Mouse (Mus musculus) limb, embryonic 13.5 days (tissue): ENCODE results near the gene Tnip3. TPM values are rescaled to one million over a fixed set of nuclear protein-coding genes. Genes with fewer than 3 reads are reported as not detected.

Experiments
- ATAC-seq: fragments of 200-750 bp; cut with Nextera tagmentation; 2 replicates; pipeline ENCODE4 v1.8.0; 2017; ENCODE audit warnings: low read depth, moderate number of reproducible peaks, moderate TSS enrichment; ENCODE audit not compliant: low FRiP score
- H3K27ac ChIP-seq: fragments of 300-500 bp; sonication (generic); 2 replicates; pipeline ENCODE4 v1.5.1; 2015; ENCODE audit warnings: inconsistent platforms, mild to moderate bottlenecking, moderate library complexity
- H3K27me3 ChIP-seq: fragments of 300-500 bp; sonication (generic); 2 replicates; pipeline ENCODE4 v1.6.1; 2015; ENCODE audit warnings: mild to moderate bottlenecking, inconsistent platforms
- H3K36me3 ChIP-seq: fragments of 300-500 bp; sonication (generic); 2 replicates; pipeline ENCODE4 v1.6.1; 2015; ENCODE audit warnings: inconsistent platforms, mild to moderate bottlenecking, moderate library complexity
- H3K4me1 ChIP-seq: fragments of 300-500 bp; sonication (generic); 2 replicates; pipeline ENCODE4 v1.6.1; 2015; ENCODE audit warnings: inconsistent platforms
- H3K4me2 ChIP-seq: fragments of 300-500 bp; sonication (generic); replicated peaks from 2 replicates; pipeline ENCODE4 v1.6.1; 2015; ENCODE audit warnings: inconsistent platforms, mild to moderate bottlenecking, moderate library complexity
- H3K4me3 ChIP-seq: fragments of 300-500 bp; sonication (generic); 2 replicates; pipeline ENCODE4 v1.5.1; 2015; ENCODE audit warnings: moderate library complexity, mild to moderate bottlenecking, inconsistent platforms
- H3K9ac ChIP-seq: fragments of 300-500 bp; sonication (generic); 2 replicates; pipeline ENCODE4 v1.6.1; 2015; ENCODE audit warnings: mild to moderate bottlenecking, inconsistent platforms
- H3K9me3 ChIP-seq: fragments of 300-500 bp; sonication (generic); 2 replicates; pipeline ENCODE4 v1.6.1; 2016; ENCODE audit warnings: inconsistent platforms
- WGBS: fragments of 180-500 bp; shearing (Covaris S2); methylation state at CpG from one replicate; pipeline ENCODE4 v1.1.7; 2015; 5-methylcytosine and 5-hydroxymethylcytosine counted together
- polyA plus RNA-seq: library from polyadenylated mRNA; unstranded; fragments of >200 nt; fragmentation: Nextera tagmentation; extraction: Ambion mirVana; gene quantifications from 2 replicates; pipeline ENCODE4 v1.2.1, GENCODE M21; 2015

Tnip3 gene
- polyA plus RNA-seq, 1 experiment from 2014 or later = 0.11 TPM

- H3K36me3 ChIP-seq = no peaks in the 10 kb centered on the region
- H3K9ac ChIP-seq = no peak overlapping the region
- no peak for ATAC-seq
- WGBS = 47% methylated on average over 2 of the region's 2 CpGs
- no peak overlapping the region for H3K27ac ChIP-seq
- no peak overlapping the region for H3K4me2 ChIP-seq
- H3K9me3 ChIP-seq = no peaks in the 10 kb centered on the region
- H3K4me1 ChIP-seq = peaks cover 25% of the 10 kb centered on the region
- H3K27me3 ChIP-seq = no peaks in the 10 kb centered on the region
- no peak overlapping the region for H3K4me3 ChIP-seq
Measured at GRCm38 (mm10) chr6:65540138-65540537, 15.0 kb downstream of the Tnip3 start.

DNA sequence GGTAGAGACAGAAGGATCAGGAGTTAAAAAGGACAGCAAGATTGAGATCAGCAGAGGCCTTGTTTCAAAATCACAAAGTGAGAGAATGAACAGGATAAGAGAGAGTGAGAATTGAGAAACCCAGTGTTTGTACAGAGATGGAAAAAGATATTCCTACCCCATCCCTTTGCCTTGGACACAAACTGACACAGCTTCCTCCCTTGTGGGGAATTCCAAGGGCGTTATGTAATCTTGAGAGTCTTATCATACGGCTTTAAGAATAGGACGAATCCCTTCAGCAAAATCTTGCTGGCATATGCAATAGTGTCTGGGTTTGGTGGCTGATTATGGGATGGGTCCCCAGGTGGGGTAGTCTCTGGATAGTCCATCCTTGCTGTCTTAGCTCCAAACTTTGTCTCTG is 16.0 kb downstream of the Tnip3 start:
- H3K27ac ChIP-seq = no peak overlapping the region
- H3K36me3 ChIP-seq = no peaks in the 10 kb centered on the region
- no peak overlapping the region for H3K4me2 ChIP-seq
- H3K27me3 ChIP-seq = no peaks in the 10 kb centered on the region
- WGBS = 77% methylated on average over 3 of the region's 3 CpGs
- no peak for ATAC-seq
- no peaks in the 10 kb centered on the region for H3K9me3 ChIP-seq
- H3K9ac ChIP-seq = no peak overlapping the region
- no peak overlapping the region for H3K4me3 ChIP-seq
- peaks cover 25% of the 10 kb centered on the region for H3K4me1 ChIP-seq

DNA sequence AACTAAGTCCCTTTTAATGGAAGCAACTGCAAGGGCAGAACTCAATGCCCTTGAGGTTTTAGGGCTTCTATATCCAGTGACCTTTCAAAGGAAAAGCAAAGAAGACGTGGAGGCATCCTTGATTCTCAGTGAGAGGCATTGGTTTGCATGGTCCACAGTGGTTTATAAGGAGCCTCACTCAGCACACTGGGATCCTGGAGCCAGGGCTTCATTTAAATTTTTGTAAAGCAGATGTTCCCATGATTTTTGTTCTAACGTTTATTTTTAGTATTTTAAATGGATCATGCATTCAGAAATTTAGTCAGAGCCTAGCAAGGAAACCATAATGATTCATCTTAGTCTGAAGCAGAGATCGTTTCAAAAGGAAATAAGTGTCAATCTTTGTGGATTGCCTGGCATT is 17.3 kb downstream of the Tnip3 start:
- H3K27me3 ChIP-seq = no peaks in the 10 kb centered on the region
- 28% methylated on average over 3 of the region's 3 CpGs for WGBS
- H3K9me3 ChIP-seq = no peaks in the 10 kb centered on the region
- no peak overlapping the region for H3K27ac ChIP-seq
- no peak overlapping the region for H3K4me3 ChIP-seq
- H3K4me2 ChIP-seq = no peak overlapping the region
- peaks cover 25% of the 10 kb centered on the region for H3K4me1 ChIP-seq
- H3K36me3 ChIP-seq = no peaks in the 10 kb centered on the region
- no peak overlapping the region for H3K9ac ChIP-seq
- ATAC-seq = no peak

DNA sequence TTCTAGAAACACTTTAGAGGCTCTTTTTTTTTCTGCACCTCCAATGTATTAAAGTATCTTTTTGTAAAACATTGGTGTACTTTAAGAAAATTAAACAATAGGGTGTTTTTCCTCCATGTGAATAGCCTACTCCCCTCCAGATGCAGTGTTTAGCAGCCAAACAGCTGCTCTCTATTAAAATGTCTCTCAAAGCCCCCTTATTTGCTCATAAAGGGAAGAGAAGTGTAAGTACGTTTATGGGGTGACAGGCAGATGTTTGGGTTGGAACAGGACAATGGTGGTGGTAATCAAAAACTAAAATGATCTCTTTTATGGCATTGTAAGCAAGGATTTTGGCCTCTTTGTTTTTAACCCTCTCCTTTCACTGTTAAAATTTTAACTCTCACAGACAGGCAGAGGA is 17.8 kb downstream of the Tnip3 start:
- H3K9ac ChIP-seq = no peak overlapping the region
- H3K4me1 ChIP-seq = peaks cover 25% of the 10 kb centered on the region
- no peak overlapping the region for H3K4me2 ChIP-seq
- no peaks in the 10 kb centered on the region for H3K27me3 ChIP-seq
- peak; percentile 85 for ATAC-seq
- H3K4me3 ChIP-seq = no peak overlapping the region
- no peak overlapping the region for H3K27ac ChIP-seq
- WGBS = 3% methylated on average over 1 of the region's 1 CpGs
- no peaks in the 10 kb centered on the region for H3K36me3 ChIP-seq
- H3K9me3 ChIP-seq = no peaks in the 10 kb centered on the region

- 71% methylated on average over 3 of the region's 3 CpGs for WGBS
- Histone ChIP-seq H3K4me2 (no peak overlapping the region), H3K36me3 (no peaks in the 10 kb centered on the region), H3K4me3 (no peak overlapping the region), H3K27me3 (no peaks in the 10 kb centered on the region), H3K27ac (no peak overlapping the region), H3K9me3 (no peaks in the 10 kb centered on the region), H3K4me1 (no peaks in the 10 kb centered on the region), H3K9ac (no peak overlapping the region)
- ATAC-seq = no peak
Measured at GRCm38 (mm10) chr6:65563887-65564656, 39.0 kb downstream of the Tnip3 start.

- no peaks in the 10 kb centered on the region for H3K27me3 ChIP-seq
- H3K36me3 ChIP-seq = no peaks in the 10 kb centered on the region
- H3K4me1 ChIP-seq = no peaks in the 10 kb centered on the region
- H3K9ac ChIP-seq = no peak overlapping the region
- H3K4me2 ChIP-seq = no peak overlapping the region
- H3K9me3 ChIP-seq = no peaks in the 10 kb centered on the region
- no peak for ATAC-seq
- WGBS = 44% methylated on average over 2 of the region's 2 CpGs
- H3K4me3 ChIP-seq = no peak overlapping the region
- no peak overlapping the region for H3K27ac ChIP-seq
Measured at GRCm38 (mm10) chr6:65564657-65565039, 39.5 kb downstream of the Tnip3 start.

DNA sequence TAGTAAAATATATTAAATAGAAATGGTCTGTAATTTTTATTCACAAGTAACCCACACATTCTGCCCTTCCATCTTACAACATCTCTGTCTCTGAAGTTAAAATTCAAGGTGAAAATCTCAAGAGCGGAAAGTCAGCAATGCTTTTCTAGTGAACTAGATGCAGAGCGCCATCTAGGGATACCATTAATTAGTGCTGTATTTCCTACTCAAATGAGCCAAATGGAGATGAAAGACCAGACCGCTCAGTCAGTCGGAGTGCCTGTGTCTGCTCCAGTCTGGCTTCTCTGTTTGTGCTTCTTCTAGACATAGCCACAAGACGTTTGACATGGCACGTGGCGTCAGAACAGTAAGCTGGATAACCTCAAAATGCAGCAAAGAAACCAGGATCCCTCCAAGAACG is 44.6 kb downstream of the Tnip3 start:
- Histone ChIP-seq H3K36me3 (no peaks in the 10 kb centered on the region), H3K9me3 (no peaks in the 10 kb centered on the region), H3K27ac (no peak overlapping the region), H3K4me1 (no peaks in the 10 kb centered on the region), H3K9ac (no peak overlapping the region), H3K27me3 (no peaks in the 10 kb centered on the region), H3K4me2 (no peak overlapping the region), H3K4me3 (no peak overlapping the region)
- WGBS = 28% methylated on average over 8 of the region's 8 CpGs
- ATAC-seq = no peak

DNA sequence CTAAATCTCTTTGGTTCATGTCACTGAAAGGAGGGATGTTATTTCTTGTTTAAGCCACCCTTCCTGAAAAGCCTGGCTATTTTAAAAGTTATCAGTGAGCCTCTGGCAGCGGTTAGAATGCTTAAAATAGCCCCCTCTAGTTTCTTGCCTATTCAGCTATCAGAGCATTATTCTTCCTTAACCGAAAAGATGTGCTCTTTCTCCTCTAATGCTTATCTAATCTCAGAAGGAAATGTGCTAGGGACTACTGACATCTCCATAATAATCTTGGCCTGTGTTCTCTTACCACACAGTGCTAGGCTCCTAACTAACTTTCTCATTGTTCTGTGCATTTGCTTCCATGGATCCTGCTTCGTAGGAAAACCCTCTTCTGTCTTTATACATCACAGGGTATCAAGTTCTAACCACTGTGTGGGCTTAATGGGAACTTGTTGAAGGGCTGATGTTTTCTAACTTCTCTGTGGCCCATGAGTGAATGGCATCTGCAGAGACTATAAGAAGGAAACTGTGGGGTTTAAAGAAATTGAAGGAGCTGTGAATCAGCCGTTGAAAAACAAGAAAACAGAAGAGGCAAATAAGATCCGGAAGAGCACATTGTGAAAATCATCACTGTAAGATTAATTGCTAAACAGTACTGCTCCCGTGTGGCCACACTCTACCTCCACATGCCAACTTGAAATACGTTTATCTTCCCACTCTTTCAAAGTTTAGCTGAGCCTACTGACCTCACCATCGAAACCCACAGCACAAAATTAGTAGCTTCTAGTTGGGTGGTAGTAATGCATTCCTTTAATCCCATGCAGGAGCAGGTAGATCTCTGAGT is 53.2 kb downstream of the Tnip3 start:
- H3K36me3 ChIP-seq = no peaks in the 10 kb centered on the region
- H3K9me3 ChIP-seq = no peaks in the 10 kb centered on the region
- H3K27ac ChIP-seq = no peak overlapping the region
- H3K4me3 ChIP-seq = no peak overlapping the region
- ATAC-seq = no peak
- no peaks in the 10 kb centered on the region for H3K27me3 ChIP-seq
- 73% methylated on average over 8 of the region's 8 CpGs for WGBS
- no peak overlapping the region for H3K9ac ChIP-seq
- no peak overlapping the region for H3K4me2 ChIP-seq
- no peaks in the 10 kb centered on the region for H3K4me1 ChIP-seq

- WGBS = 91% methylated on average over 4 of the region's 4 CpGs
- Histone ChIP-seq H3K27ac (no peak overlapping the region), H3K4me2 (no peak overlapping the region), H3K4me3 (no peak overlapping the region), H3K4me1 (no peaks in the 10 kb centered on the region), H3K36me3 (no peaks in the 10 kb centered on the region), H3K9me3 (no peaks in the 10 kb centered on the region), H3K9ac (no peak overlapping the region), H3K27me3 (no peaks in the 10 kb centered on the region)
- no peak for ATAC-seq
Measured at GRCm38 (mm10) chr6:65583029-65583428, 57.9 kb downstream of the Tnip3 start.

- Histone ChIP-seq H3K27ac (no peak overlapping the region), H3K36me3 (no peaks in the 10 kb centered on the region), H3K4me3 (no peak overlapping the region), H3K4me1 (no peaks in the 10 kb centered on the region), H3K4me2 (no peak overlapping the region), H3K9me3 (no peaks in the 10 kb centered on the region), H3K9ac (no peak overlapping the region), H3K27me3 (no peaks in the 10 kb centered on the region)
- WGBS = 73% methylated on average over 4 of the region's 4 CpGs
- no peak for ATAC-seq
Measured at GRCm38 (mm10) chr6:65584870-65585332, 59.8 kb downstream of the Tnip3 start.

DNA sequence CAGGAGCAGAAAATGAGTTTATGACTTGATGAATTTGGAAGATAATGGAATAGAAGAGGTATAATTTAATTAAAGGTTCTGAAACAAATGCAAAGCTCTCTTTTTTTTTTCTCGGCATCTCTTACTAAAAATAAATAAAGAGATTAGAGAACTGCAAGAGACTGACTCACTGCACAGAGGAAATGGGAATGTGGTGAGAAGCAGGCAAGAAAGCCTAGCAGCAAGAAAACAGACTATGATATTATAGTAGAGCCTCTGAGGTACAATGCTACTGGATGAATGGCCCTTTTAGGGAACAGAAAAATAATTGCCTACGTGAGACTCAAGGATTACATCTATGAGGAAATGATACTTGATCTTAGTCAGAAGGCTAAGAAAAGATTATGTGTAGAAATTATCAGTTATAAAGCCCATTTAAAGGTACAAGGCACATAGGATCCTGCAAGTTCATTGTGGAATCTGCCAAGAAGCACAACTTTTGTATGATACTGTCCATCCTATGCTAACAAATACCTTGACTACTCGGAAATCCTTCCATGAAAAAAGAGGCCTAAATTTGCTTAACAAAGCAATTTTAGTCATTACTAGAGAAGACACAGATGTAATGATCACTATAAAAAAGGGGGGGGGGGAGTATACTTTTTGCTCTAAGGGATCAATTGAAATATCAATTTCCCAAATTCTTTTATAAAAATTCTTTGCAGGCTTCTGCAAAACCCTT is 60.4 kb downstream of the Tnip3 start:
- no peak overlapping the region for H3K4me2 ChIP-seq
- no peak overlapping the region for H3K9ac ChIP-seq
- 86% methylated on average over 3 of the region's 3 CpGs for WGBS
- no peak for ATAC-seq
- H3K4me3 ChIP-seq = no peak overlapping the region
- H3K36me3 ChIP-seq = no peaks in the 10 kb centered on the region
- no peak overlapping the region for H3K27ac ChIP-seq
- H3K4me1 ChIP-seq = no peaks in the 10 kb centered on the region
- H3K27me3 ChIP-seq = no peaks in the 10 kb centered on the region
- no peaks in the 10 kb centered on the region for H3K9me3 ChIP-seq

DNA sequence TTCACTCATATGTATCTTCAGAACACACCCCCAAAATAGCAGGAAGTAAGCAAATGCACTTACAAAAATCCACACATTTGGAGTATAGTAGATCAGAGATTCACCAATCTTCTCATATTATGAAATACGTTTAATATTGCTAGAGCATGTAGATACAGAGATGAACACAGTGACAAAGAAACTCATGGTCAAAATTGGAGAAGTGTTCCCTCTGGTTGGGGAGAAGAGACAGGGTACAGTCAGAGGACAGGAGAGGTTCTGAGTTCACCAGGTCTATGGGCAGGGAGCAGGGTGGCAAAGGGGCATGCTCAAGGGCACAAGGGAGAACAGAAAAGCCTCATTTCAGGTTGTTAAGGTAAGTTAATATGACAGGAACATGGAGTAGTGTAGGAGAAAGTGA is 63.7 kb downstream of the Tnip3 start:
- no peaks in the 10 kb centered on the region for H3K36me3 ChIP-seq

More for the DNA sequence above, 63.7 kb downstream of the Tnip3 start:
- Histone ChIP-seq H3K4me3 (no peak overlapping the region), H3K27me3 (no peaks in the 10 kb centered on the region), H3K4me1 (no peaks in the 10 kb centered on the region), H3K27ac (no peak overlapping the region), H3K9me3 (no peaks in the 10 kb centered on the region), H3K4me2 (no peak overlapping the region), H3K9ac (no peak overlapping the region)
- 89% methylated on average over 1 of the region's 1 CpGs for WGBS
- no peak for ATAC-seq
